Mouse (Mus musculus) layer of hippocampus, adult 9-11 months (tissue): ENCODE measurements at regions not wholly inside any gene's neighbourhood (a gene's known extent, or its start where the extent isn't known, plus 50 kb on each side); places are given as distances from the start of the nearest gene placed in this dataset.

ENCODE experiments used
- DNase-seq: peaks from one replicate; pipeline ENCODE4 v3.0.0; 2022

- no peak for DNase-seq
These were observed 539.2 kb downstream of the Gm19410 start for GRCm38 (mm10) chr8:36304809-36305208.

GRCm38 (mm10) chr8:36306336-36306735, 540.7 kb downstream of the Gm19410 start:
- no peak for DNase-seq

GRCm38 (mm10) chr8:36307496-36307895, 541.9 kb downstream of the Gm19410 start:
- no peak for DNase-seq

GRCm38 (mm10) chr8:36308056-36308455, 542.5 kb downstream of the Gm19410 start:
- no peak for DNase-seq

GRCm38 (mm10) chr8:36309326-36309725, 543.7 kb downstream of the Gm19410 start:
- no peak for DNase-seq

GRCm38 (mm10) chr8:36309952-36310351, 544.4 kb downstream of the Gm19410 start:
- no peak for DNase-seq

- DNase-seq: no peak
These were observed 546.1 kb downstream of the Gm19410 start for GRCm38 (mm10) chr8:36311734-36312133.

- DNase-seq: no peak
These were observed 547.4 kb downstream of the Gm19410 start for GRCm38 (mm10) chr8:36312963-36313362.

GRCm38 (mm10) chr8:36318396-36318795, 552.8 kb downstream of the Gm19410 start:
- no peak for DNase-seq

- no peak for DNase-seq
These were observed 553.3 kb downstream of the Gm19410 start for GRCm38 (mm10) chr8:36318884-36319283.

- DNase-seq: no peak
These were observed 553.8 kb downstream of the Gm19410 start for GRCm38 (mm10) chr8:36319314-36319959.

GRCm38 (mm10) chr8:36322125-36322524, 556.5 kb downstream of the Gm19410 start:
- DNase-seq: no peak

GRCm38 (mm10) chr8:36322578-36322977, 557.0 kb downstream of the Gm19410 start:
- DNase-seq: no peak

- DNase-seq: no peak
These were observed 573.0 kb downstream of the Gm19410 start for GRCm38 (mm10) chr8:36338628-36339027.

- no peak for DNase-seq
These were observed 573.9 kb downstream of the Gm19410 start for GRCm38 (mm10) chr8:36339449-36339848.

- DNase-seq: peak; percentile 57
These were observed 574.9 kb downstream of the Gm19410 start for GRCm38 (mm10) chr8:36340454-36340853.

- DNase-seq: no peak
These were observed 576.4 kb downstream of the Gm19410 start for GRCm38 (mm10) chr8:36341965-36342364.

- no peak for DNase-seq
These were observed 577.1 kb downstream of the Gm19410 start for GRCm38 (mm10) chr8:36342650-36343049.

GRCm38 (mm10) chr8:36346682-36347324, 581.2 kb downstream of the Gm19410 start:
- peak; percentile 83 for DNase-seq

GRCm38 (mm10) chr8:36348067-36348466, 582.5 kb downstream of the Gm19410 start:
- DNase-seq: no peak

- DNase-seq: no peak
These were observed 589.3 kb downstream of the Gm19410 start for GRCm38 (mm10) chr8:36354926-36355325.

GRCm38 (mm10) chr8:36358998-36359397, 593.4 kb downstream of the Gm19410 start:
- DNase-seq: no peak

GRCm38 (mm10) chr8:36361255-36361654, 595.7 kb downstream of the Gm19410 start:
- peak; percentile 59 for DNase-seq

- DNase-seq: no peak
These were observed 596.2 kb downstream of the Gm19410 start for GRCm38 (mm10) chr8:36361818-36362217.

- no peak for DNase-seq
These were observed 597.7 kb downstream of the Gm19410 start for GRCm38 (mm10) chr8:36363291-36363690.
